Mouse (Mus musculus) ES-Bruce4 (cell line): ENCODE results near the gene Mcf2l.

Experiments used
- CTCF ChIP-seq: IDR thresholded peaks from one replicate; pipeline ENCODE4 v1.8.1; 2011; ENCODE audit warnings: low read depth, low read length
- POLR2A ChIP-seq: IDR thresholded peaks from one replicate; pipeline ENCODE4 v1.8.1; 2011; ENCODE audit warnings: low read length; ENCODE audit not compliant: insufficient read depth

DNA sequence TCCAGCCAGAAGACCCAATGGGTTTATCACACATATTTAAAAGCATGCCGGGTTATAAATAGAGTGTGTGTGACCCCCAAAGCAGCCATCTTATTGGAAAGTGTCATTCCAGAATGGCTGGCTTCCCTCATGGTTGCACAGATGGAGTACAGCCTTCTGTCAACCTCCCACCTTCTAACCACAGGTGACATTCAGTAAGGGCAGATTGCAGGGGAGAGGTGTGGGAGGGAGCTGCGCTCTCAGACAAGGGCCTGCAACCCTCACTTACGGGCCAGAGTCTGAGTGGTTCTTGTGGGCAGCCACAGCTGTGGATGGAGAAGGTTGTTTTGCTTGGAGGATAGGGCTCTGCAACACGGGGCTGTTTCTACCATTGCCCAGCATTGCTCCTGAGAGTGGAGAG, 47.0 kb downstream of the Mcf2l start:
- TF ChIP-seq POLR2A (no peak), CTCF (no peak)
